Mouse (Mus musculus): ENCODE measurements around the gene Nadk2. TPM values are rescaled to one million over a fixed set of nuclear protein-coding genes. Genes with fewer than 3 reads are reported as not detected.

The Nadk2 gene
- total RNA-seq, 4 experiments from 2014 or later = 47.5 to 65.3 (median 51.6) TPM

GRCm38 (mm10) chr15:9087895-9088682, 17.0 kb downstream of the Nadk2 start:
- DNase-seq (ENCODE audit: low spot score in 2 of 2) = no peak

DNA sequence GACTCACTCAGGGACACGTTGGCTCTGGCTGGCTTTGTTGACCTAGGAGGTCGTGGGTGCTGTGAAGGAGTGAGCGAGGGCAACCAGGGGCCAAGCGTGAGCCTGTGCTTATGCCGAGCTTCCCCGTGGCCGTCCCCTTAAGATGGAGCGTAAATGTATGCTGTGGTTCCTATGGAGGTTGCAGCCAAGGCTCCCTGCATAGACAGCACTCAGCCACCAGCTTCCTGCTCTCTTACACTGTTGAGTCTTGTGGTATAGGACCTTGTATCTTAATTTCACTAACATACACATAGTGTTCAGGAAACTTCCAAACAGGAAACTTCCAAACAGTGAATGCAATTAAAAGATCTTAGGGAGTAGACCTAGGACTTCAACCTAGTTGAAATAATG, 17.6 kb downstream of the Nadk2 start:
- DNase-seq (ENCODE audit: low spot score in 2 of 2) = no peak

GRCm38 (mm10) chr15:9089136-9089720, 18.2 kb downstream of the Nadk2 start:
- DNase-seq (ENCODE audit: low spot score in 2 of 2) = no peak

- DNase-seq (ENCODE audit: low spot score in 2 of 2) = no peak
Observed at GRCm38 (mm10) chr15:9090662-9091061, 19.6 kb downstream of the Nadk2 start.

- no peak for DNase-seq (ENCODE audit: low spot score in 2 of 2)
Observed at GRCm38 (mm10) chr15:9093598-9094365, 22.7 kb downstream of the Nadk2 start.

DNA sequence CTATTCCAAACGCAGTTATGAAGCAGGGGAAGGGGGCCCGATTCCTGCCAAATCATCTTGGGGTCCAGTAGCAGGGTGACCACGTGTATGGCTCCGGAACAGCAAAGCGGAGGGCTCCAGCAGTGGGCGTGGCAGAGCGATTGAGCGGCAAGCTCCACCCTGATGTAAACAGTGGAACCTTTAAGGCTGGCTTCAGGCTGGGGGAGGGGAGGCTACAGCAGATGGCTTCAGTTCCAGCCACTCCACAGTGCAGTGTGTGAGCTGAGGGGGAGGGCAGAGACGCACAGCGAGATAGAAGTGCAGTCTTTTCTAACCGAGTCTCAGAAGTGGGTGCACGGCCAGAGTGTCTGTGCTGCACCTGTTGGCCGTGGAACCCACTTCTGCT, 23.3 kb downstream of the Nadk2 start:
- peak in 1 of 2 experiments; percentile 59 for DNase-seq (ENCODE audit: low spot score in 2 of 2)

DNA sequence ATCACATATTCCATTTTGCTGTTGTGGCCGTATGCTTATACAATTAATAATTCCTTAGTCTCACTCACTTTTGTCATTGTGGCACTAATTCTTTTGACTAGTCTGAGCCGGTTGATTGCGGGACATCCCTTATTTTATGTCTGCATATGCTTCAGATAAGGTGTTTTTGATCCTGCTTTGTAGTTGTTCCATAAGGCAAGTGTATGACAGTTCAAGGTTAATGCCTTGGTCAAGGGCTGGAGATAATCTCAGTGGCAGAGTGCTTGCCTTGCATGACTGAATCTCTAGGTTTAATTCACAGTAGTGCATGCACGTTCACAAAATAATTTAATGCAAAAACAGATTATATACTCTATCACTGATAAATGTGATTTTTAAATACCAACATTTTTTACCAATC, 25.8 kb downstream of the Nadk2 start:
- no peak for DNase-seq (ENCODE audit: low spot score in 2 of 2)

DNA sequence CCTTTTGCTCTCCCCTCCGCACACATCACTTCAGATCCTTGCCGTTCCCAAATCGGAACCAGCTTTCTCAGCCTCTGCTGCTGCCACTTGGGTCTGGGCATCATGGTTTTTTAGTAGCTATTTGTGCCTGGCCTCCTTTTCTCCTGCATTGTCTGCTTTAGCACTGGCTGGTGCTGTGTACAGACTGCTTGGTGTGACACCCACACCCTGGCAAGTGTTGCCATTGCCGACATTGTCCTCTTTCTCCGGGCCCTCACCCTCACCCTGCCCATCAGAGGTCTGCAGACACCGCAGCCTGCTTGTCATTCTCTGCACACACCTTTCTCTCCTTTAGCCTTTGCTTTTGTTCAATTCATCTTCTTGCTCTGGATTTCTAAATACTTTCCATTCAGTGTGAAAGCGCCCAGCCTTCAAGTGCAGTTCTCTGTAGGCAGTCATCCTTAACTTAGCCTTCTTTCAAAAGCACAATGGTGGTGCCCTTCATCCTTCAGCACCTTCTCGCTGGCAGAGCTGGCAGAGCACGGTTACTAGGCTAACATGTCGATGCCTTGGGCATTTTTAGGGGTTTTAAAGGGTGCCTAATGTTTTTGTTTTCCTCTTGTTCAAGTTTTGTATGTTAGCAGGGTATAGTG, 29.5 kb downstream of the Nadk2 start:
- peak in 1 of 2 experiments; percentile 35 for DNase-seq (ENCODE audit: low spot score in 2 of 2)

DNA sequence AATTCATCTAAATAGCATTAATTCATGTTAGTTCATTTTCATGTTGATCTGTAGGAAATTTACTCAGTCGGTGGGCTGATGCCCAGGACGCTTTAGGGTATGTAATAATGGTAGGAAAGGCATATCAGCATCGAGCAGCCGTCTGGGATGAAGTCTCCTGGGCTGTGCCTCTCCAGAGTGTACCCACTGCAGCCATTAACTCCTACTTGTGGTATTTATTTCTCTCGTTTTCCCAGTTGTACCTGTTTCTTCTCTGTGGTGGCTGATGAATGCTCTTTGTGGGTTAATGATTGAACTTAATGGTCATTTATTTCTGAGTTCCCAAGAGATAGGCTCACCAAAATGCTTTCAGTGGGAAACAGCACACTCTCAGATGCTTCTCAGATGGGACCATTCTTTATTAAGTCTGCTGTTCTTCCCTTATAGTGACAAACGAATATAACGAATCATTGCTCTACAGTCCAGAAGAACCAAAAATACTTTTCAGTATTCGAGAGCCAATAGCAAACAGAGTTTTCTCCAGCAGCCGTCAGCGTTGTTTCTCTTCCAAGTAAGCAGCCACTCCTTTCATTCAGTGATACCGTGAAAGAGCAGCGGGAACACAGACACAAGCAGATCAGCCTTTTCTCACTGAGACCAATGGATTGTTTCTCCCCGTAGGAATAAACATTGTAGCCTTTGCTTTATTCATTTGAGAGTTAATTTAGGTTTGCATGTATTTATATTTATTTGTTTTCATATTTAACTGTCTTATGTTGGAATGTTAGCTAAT, 35.4 kb downstream of the Nadk2 start:
- no peak for DNase-seq (ENCODE audit: low spot score in 2 of 2)

DNA sequence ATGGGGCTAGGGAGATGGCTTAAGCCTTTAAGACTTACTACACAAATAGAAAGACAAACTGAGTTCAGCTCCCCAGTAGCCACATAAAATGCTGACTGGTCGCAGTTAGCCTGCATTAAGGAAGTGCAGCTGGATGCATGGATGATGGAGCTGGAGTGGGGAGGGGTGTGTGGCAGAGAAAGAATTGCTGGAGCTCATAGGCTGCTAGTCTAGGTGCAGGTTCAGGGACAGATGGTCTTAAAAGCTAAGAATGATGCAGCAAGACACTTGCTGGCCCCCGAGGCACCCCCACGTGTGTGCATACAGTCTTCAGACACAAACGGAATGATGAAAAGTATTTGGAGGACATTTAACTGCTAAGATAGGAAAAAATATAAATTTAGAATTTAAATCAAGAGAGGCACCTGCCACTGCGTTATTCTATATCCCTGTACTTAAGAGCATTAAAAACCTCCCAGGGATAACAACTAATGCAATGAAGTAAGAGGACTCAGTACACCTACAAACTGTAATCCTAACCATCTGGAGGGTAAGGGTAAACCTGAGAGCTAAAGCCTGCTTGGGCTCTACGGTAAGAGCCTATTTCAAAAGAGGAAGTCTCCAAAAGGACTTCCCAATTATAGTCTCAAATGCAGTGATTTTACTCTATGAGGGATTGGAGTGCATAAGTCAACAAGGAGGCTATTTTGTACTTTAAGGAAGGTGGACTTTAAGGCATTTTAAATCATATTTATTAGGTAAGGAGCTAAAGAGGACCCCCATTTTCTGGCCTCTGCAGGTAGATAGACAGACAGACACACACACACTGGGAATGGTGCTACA, 39.7 kb downstream of the Nadk2 start:
- DNase-seq (ENCODE audit: low spot score in 2 of 2) = no peak

- DNase-seq (ENCODE audit: low spot score in 2 of 2) = no peak
Observed at GRCm38 (mm10) chr15:9111648-9112047, 40.6 kb downstream of the Nadk2 start.

- no peak for DNase-seq (ENCODE audit: low spot score in 2 of 2)
Observed at GRCm38 (mm10) chr15:9113556-9113955, 42.5 kb downstream of the Nadk2 start.

GRCm38 (mm10) chr15:9114131-9114530, 43.1 kb downstream of the Nadk2 start:
- DNase-seq (ENCODE audit: low spot score in 2 of 2) = no peak

DNA sequence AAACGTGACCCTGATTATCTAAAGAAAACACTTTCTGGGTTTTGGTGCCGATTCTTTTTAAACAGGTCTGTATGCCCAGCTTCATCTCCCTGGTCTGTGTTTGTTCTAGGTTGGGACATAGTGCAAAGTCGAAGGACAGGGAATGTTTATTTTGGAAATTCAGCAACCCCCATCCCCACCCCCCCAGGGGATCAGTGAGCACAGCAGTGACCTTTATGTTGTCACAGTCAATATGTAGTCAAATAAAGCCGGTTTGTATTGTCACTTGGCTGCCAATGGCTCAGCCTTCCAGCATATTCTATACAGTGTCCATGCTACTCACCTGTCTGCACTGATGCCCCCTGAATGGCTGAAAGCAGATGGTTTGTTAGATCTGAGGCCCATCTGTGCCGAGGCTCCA, 43.5 kb downstream of the Nadk2 start:
- no peak for DNase-seq (ENCODE audit: low spot score in 2 of 2)

- no peak for DNase-seq (ENCODE audit: low spot score in 2 of 2)
Observed at GRCm38 (mm10) chr15:9118852-9119251, 47.8 kb downstream of the Nadk2 start.

- no peak for DNase-seq (ENCODE audit: low spot score in 2 of 2)
Observed at GRCm38 (mm10) chr15:9120081-9120480, 49.0 kb downstream of the Nadk2 start.

DNA sequence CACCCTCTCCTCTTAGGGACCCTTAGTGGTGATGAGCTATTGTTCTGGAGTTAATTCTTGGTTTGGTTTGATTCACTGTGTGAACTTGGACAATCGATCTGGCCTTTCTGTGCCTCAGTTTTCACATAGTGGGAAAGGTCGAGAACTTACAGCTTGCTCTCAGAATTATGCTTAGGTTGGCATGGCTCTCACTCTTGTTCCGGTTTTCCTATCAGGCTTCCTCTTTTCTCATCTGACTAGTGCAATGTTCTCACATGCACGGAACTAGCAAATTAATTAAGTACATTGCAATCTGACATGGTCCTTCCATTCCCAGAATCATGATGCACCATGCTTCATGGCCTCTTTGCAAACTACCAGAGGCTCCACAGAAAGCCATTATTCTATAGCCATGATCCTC, 51.9 kb downstream of the Nadk2 start:
- no peak for DNase-seq (ENCODE audit: low spot score in 2 of 2)

GRCm38 (mm10) chr15:9124856-9125255, 53.8 kb downstream of the Nadk2 start:
- no peak for DNase-seq (ENCODE audit: low spot score in 2 of 2)

- no peak for DNase-seq (ENCODE audit: low spot score in 2 of 2)
Observed at GRCm38 (mm10) chr15:9127051-9127791, 56.2 kb downstream of the Nadk2 start.

All from left cerebral cortex, adult 8-10 months (tissue).